Mouse (Mus musculus): ENCODE data around the gene Mia. TPM values are rescaled to one million over a fixed set of nuclear protein-coding genes. Genes with fewer than 3 reads are reported as not detected.

Gene Mia
- total and polyA plus RNA-seq, 3 experiments, result 0.44 to 2.0 (median 1.1) TPM

- Histone ChIP-seq H3K4me3 (replicated peaks in 1 of 3; ENCODE audit: low read depth in 2 of 3, low read length in 2 of 3, poor library complexity in 1 of 3) (peak overlapping the region in 1 of 3 experiments; percentile 50), H3K79me2 (replicated peaks; ENCODE audit: control insufficient read depth, extremely low read depth, insufficient read depth, poor library complexity, severe bottlenecking) (peaks cover 25% of the 10 kb centered on the region), H3K27me3 (replicated peaks) (no peaks in the 10 kb centered on the region), H3K9ac (ENCODE audit: insufficient read depth, low read depth) (peak overlapping the region; percentile 59), H3K9me3 (replicated peaks; ENCODE audit: low read length) (no peaks in the 10 kb centered on the region), H3K4me2 (ENCODE audit: insufficient read depth, low read depth, poor library complexity, severe bottlenecking) (peak overlapping the region; percentile 33; the same call in 1 of the 2 replicates), H3K27ac (ENCODE audit: insufficient read depth, low read depth) (peak overlapping the region; percentile 99), H3K36me3 (replicated peaks in 1 of 2; ENCODE audit: control insufficient read depth in 1 of 2, insufficient read depth in 1 of 2, low read length in 1 of 2) (peaks cover 35 to 61% of the 10 kb centered on the region in 2 experiments), H3K4me1 (ENCODE audit: control insufficient read depth in 1 of 2, insufficient read depth in 2 of 2) (peaks cover 21 to 60% of the 10 kb centered on the region in 2 experiments)
- in situ Hi-C loops (cut with MboI; ENCODE audit: low pct_ligation_motif_present, low pct_unique_long_range_greater_than_20kb, low sequenced_read_pairs) (no loop called here), dilution Hi-C loops (cut with MboI; ENCODE audit: extremely low pct_ligation_motif_present, extremely low pct_unique_long_range_greater_than_20kb, low sequenced_read_pairs) (no loop called here)
- DNase-seq (ENCODE audit: extremely low read depth), result no peak
- TF ChIP-seq CHD1 (IDR thresholded peaks at IDR 0.05; ENCODE audit: low read depth, low read length) (no peak), JUND (conservative IDR thresholded peaks at IDR 0.05; ENCODE audit: low read depth, low read length) (no peak), RAD21 (IDR thresholded peaks at IDR 0.05; ENCODE audit: low read depth, low read length) (no peak), MYC (IDR thresholded peaks at IDR 0.05; ENCODE audit: low read depth, low read length) (no peak), POLR2A (IDR thresholded peaks at IDR 0.05; ENCODE audit: low read depth, low read length) (no peak), ZC3H11A (IDR thresholded peaks at IDR 0.05; ENCODE audit: low read depth, low read length) (no peak), USF2 (conservative IDR thresholded peaks at IDR 0.05; ENCODE audit: low read depth, low read length) (no peak), NRF1 (IDR thresholded peaks at IDR 0.05; ENCODE audit: low read depth, low read length) (no peak), PAX5 (IDR thresholded peaks at IDR 0.05; ENCODE audit: low read length) (no peak), USF1 (IDR thresholded peaks at IDR 0.05; ENCODE audit: low read depth, low read length) (no peak), UBTF (IDR thresholded peaks at IDR 0.05; ENCODE audit: low read depth, low read length) (no peak), ZKSCAN1 (IDR thresholded peaks at IDR 0.05; ENCODE audit: borderline replicate concordance, low read depth, low read length) (no peak), ETS1 (conservative IDR thresholded peaks at IDR 0.05; ENCODE audit: low read depth, low read length) (no peak), MAX (IDR thresholded peaks at IDR 0.05; ENCODE audit: low read length) (no peak), TBP (conservative IDR thresholded peaks at IDR 0.05; ENCODE audit: low read depth, low read length) (no peak)
These were observed 12.6 kb downstream of the Mia start for GRCm38 (mm10) chr7:27168371-27168770.

- H3K79me2 ChIP-seq (replicated peaks; ENCODE audit: control insufficient read depth, extremely low read depth, insufficient read depth, poor library complexity, severe bottlenecking), result peaks cover 33% of the 10 kb centered on the region
- H3K9ac ChIP-seq (ENCODE audit: insufficient read depth, low read depth), result peak overlapping the region; percentile 59
- DNase-seq (ENCODE audit: extremely low read depth), result no peak
- peak overlapping the region; percentile 33 for H3K4me2 ChIP-seq (ENCODE audit: insufficient read depth, low read depth, poor library complexity, severe bottlenecking)
- peak overlapping the region; percentile 99 for H3K27ac ChIP-seq (ENCODE audit: insufficient read depth, low read depth)
- dilution Hi-C loops (cut with MboI; ENCODE audit: extremely low pct_ligation_motif_present, extremely low pct_unique_long_range_greater_than_20kb, low sequenced_read_pairs) (no loop called here), in situ Hi-C loops (cut with MboI; ENCODE audit: low pct_ligation_motif_present, low pct_unique_long_range_greater_than_20kb, low sequenced_read_pairs) (no loop called here)
- H3K4me3 ChIP-seq (replicated peaks in 1 of 3; ENCODE audit: low read depth in 2 of 3, low read length in 2 of 3, poor library complexity in 1 of 3), result peak overlapping the region in 2 of 3 experiments; percentile 9 to 50
- H3K9me3 ChIP-seq (replicated peaks; ENCODE audit: low read length), result no peaks in the 10 kb centered on the region
- no peaks in the 10 kb centered on the region for H3K27me3 ChIP-seq (replicated peaks)
- peaks cover 30 to 61% of the 10 kb centered on the region in 2 experiments for H3K36me3 ChIP-seq (replicated peaks in 1 of 2; ENCODE audit: control insufficient read depth in 1 of 2, insufficient read depth in 1 of 2, low read length in 1 of 2)
- peaks cover 23 to 61% of the 10 kb centered on the region in 2 experiments for H3K4me1 ChIP-seq (ENCODE audit: control insufficient read depth in 1 of 2, insufficient read depth in 2 of 2)
- no peak for TF ChIP-seq PAX5 (IDR thresholded peaks at IDR 0.05; ENCODE audit: low read length)
- TF ChIP-seq E2F4 (IDR thresholded peaks at IDR 0.05; ENCODE audit: insufficient replicate concordance, low read depth, low read length), result no peak
- TF ChIP-seq USF2 (conservative IDR thresholded peaks at IDR 0.05; ENCODE audit: low read depth, low read length), result no peak
- TF ChIP-seq MYC (IDR thresholded peaks at IDR 0.05; ENCODE audit: low read depth, low read length), result peak; percentile 85
- no peak for TF ChIP-seq MEF2A (IDR thresholded peaks at IDR 0.05; ENCODE audit: borderline replicate concordance, low read depth, low read length)
- TF ChIP-seq ZMIZ1 (IDR thresholded peaks at IDR 0.05; ENCODE audit: low read depth, low read length), result peak; percentile 47; the same call in 1 of the 2 replicates
- no peak; the same call in 1 of the 2 replicates for TF ChIP-seq POLR2A (IDR thresholded peaks at IDR 0.05; ENCODE audit: low read depth, low read length)
- no peak for TF ChIP-seq UBTF (IDR thresholded peaks at IDR 0.05; ENCODE audit: low read depth, low read length)
- 0 out of 2 replicates have a peak, but pooled peaks have one; percentile 26 for TF ChIP-seq NELFE (IDR thresholded peaks at IDR 0.05; ENCODE audit: low read depth, low read length)
- peak; percentile 91 for TF ChIP-seq MAX (IDR thresholded peaks at IDR 0.05; ENCODE audit: low read length)
- TF ChIP-seq CHD2 (IDR thresholded peaks at IDR 0.05; ENCODE audit: low read length), result 0 out of 2 replicates have a peak, but pooled peaks have one; percentile 7
- no peak for TF ChIP-seq MAFK (IDR thresholded peaks at IDR 0.05; ENCODE audit: insufficient replicate concordance, low read length)
- no peak for TF ChIP-seq MAZ (IDR thresholded peaks at IDR 0.05; ENCODE audit: low read depth, low read length)
- peak; percentile 19; the same call in 1 of the 2 replicates for TF ChIP-seq EP300 (IDR thresholded peaks at IDR 0.05; ENCODE audit: low read length)
- TF ChIP-seq JUND (conservative IDR thresholded peaks at IDR 0.05; ENCODE audit: low read depth, low read length), result no peak
- no peak for TF ChIP-seq RCOR1 (conservative IDR thresholded peaks at IDR 0.05; ENCODE audit: low read depth, low read length)
- no peak for TF ChIP-seq ZC3H11A (IDR thresholded peaks at IDR 0.05; ENCODE audit: low read depth, low read length)
- no peak for TF ChIP-seq HCFC1 (IDR thresholded peaks at IDR 0.05; ENCODE audit: low read depth, low read length)
- no peak for TF ChIP-seq IRF4 (IDR thresholded peaks at IDR 0.05; ENCODE audit: low read depth, low read length)
- TF ChIP-seq JUN (IDR thresholded peaks at IDR 0.05; ENCODE audit: insufficient read depth, low read depth, low read length), result no peak
- no peak for TF ChIP-seq NRF1 (IDR thresholded peaks at IDR 0.05; ENCODE audit: low read depth, low read length)
- TF ChIP-seq RAD21 (IDR thresholded peaks at IDR 0.05; ENCODE audit: low read depth, low read length), result no peak
- 0 out of 2 replicates have a peak, but pooled peaks have one; percentile 7 for TF ChIP-seq ETS1 (conservative IDR thresholded peaks at IDR 0.05; ENCODE audit: low read depth, low read length)
- peak; percentile 70 for TF ChIP-seq MXI1 (IDR thresholded peaks at IDR 0.05; ENCODE audit: low read depth, low read length)
- TF ChIP-seq POLR2AphosphoS2 (IDR thresholded peaks at IDR 0.05; ENCODE audit: low read depth, low read length), result 0 out of 2 replicates have a peak, but pooled peaks have one; percentile 25
These were observed 13.4 kb downstream of the Mia start for GRCm38 (mm10) chr7:27167475-27168094.
